Mouse (Mus musculus): ENCODE measurements around the gene Id1.

Gene Id1

DNA sequence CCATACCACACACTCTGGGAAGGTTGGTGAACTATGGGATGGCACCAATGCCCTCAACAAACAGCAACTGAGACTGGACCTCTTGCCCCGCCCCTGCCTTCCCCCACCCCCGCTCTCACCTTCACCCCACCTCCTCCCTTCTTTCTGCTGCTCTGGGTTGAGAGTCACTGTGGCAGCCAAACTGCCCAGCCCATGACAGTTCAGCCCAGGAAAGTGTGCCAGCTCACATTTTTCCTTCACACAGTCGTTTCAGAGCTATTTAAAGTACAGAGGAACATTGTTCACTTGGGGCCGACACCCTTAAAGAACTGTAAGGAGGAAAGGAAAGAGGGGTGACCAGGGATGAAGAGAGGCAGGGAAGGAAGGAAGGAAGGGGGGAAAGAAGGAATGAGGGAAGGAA is 22.3 kb downstream of the Id1 start:
- TF ChIP-seq GATA4 (IDR thresholded peaks at IDR 0.05; ENCODE audit: insufficient replicate concordance, low read length): no peak

DNA sequence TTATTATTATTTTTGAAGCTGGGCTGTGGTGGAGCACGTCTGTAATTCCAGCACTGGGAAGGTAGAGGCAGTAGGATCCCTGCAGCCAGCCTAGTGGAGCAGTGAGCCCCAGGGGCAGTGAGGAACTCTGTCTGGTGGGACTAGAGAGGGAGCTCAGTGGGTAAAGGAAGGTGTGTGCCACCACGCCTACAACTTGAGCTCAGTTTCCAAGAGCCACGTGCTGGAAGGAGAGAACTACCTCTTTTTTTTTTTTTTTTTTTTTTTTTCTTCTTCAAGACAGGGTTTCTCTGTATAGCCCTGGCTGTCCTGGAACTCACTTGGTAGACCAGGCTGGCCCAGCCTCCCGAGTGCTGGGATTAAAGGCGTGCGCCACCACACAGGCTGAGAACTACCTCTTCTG is 27.3 kb downstream of the Id1 start:
- no peak for TF ChIP-seq GATA4 (IDR thresholded peaks at IDR 0.05; ENCODE audit: insufficient replicate concordance, low read length)

- TF ChIP-seq GATA4 (IDR thresholded peaks at IDR 0.05; ENCODE audit: insufficient replicate concordance, low read length): no peak
These were observed 28.4 kb downstream of the Id1 start for GRCm38 (mm10) chr2:152764172-152765044.

DNA sequence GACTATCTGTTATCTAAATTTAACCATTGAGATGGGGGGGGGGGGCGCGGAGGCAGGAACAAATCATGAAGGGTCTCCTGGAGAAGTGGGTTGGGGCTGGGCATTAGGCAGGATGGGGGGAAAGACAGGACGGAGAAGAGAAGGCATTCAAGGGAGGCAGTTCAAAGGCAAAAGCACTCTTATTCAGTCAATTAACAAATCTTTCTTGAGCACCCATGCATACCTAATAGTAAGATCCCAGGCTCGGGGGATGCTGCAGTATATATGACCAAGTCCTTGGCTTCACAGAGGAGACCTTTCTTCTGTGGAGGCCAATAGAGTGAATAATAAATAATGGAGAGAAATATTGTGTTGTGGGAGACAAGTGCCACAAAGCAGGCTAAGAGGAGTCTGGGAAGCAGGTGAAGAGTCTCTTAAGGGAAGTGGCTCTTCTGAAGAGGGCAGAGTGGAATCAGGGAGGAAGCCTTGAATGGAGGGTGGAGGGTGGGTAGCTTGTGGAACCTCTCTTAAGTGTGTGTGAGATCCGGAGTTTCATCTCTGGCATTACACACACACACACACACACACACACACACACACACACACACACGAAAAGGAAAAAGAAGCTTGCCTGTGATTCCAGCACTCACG is 29.1 kb downstream of the Id1 start:
- no peak for TF ChIP-seq GATA4 (IDR thresholded peaks at IDR 0.05; ENCODE audit: insufficient replicate concordance, low read length)

GRCm38 (mm10) chr2:152766387-152767123 is 30.5 kb downstream of the Id1 start:
- TF ChIP-seq GATA4 (IDR thresholded peaks at IDR 0.05; ENCODE audit: insufficient replicate concordance, low read length): peak; percentile 54; the same call in 1 of the 2 replicates

- TF ChIP-seq GATA4 (IDR thresholded peaks at IDR 0.05; ENCODE audit: insufficient replicate concordance, low read length): no peak
These were observed 31.7 kb downstream of the Id1 start for GRCm38 (mm10) chr2:152767618-152768271.

GRCm38 (mm10) chr2:152769677-152770076 is 33.6 kb downstream of the Id1 start:
- no peak for TF ChIP-seq GATA4 (IDR thresholded peaks at IDR 0.05; ENCODE audit: insufficient replicate concordance, low read length)

GRCm38 (mm10) chr2:152771571-152771970 is 35.5 kb downstream of the Id1 start:
- TF ChIP-seq GATA4 (IDR thresholded peaks at IDR 0.05; ENCODE audit: insufficient replicate concordance, low read length): no peak

GRCm38 (mm10) chr2:152772231-152772630 is 36.2 kb downstream of the Id1 start:
- no peak for TF ChIP-seq GATA4 (IDR thresholded peaks at IDR 0.05; ENCODE audit: insufficient replicate concordance, low read length)

- no peak for TF ChIP-seq GATA4 (IDR thresholded peaks at IDR 0.05; ENCODE audit: insufficient replicate concordance, low read length)
These were observed 39.3 kb downstream of the Id1 start for GRCm38 (mm10) chr2:152775357-152775756.

DNA sequence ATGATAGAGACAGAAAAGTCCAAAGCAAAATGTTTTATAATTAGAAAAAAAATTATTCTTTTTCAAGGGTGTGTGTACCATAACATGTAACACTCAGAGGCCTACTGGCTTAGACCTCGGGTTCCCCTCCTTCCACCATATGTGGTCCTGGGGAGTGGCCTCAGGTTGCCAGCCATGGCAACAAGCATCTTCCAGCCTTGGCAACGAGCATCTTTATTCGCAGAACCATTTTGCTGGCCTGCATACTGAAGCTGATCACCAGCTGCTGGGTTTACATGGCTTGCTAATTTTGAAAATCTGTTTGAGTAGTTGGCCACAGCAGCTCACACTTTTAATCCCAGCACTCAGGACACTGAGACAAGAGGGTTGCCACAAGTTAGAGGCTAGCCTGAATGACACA is 40.0 kb downstream of the Id1 start:
- no peak for TF ChIP-seq GATA4 (IDR thresholded peaks at IDR 0.05; ENCODE audit: insufficient replicate concordance, low read length)

GRCm38 (mm10) chr2:152776435-152776834 is 40.4 kb downstream of the Id1 start:
- no peak for TF ChIP-seq GATA4 (IDR thresholded peaks at IDR 0.05; ENCODE audit: insufficient replicate concordance, low read length)

- TF ChIP-seq GATA4 (IDR thresholded peaks at IDR 0.05; ENCODE audit: insufficient replicate concordance, low read length): no peak
These were observed 41.0 kb downstream of the Id1 start for GRCm38 (mm10) chr2:152777081-152777480.

- no peak for TF ChIP-seq GATA4 (IDR thresholded peaks at IDR 0.05; ENCODE audit: insufficient replicate concordance, low read length)
These were observed 44.4 kb downstream of the Id1 start for GRCm38 (mm10) chr2:152780466-152780865.

- TF ChIP-seq GATA4 (IDR thresholded peaks at IDR 0.05; ENCODE audit: insufficient replicate concordance, low read length): no peak
These were observed 45.1 kb downstream of the Id1 start for GRCm38 (mm10) chr2:152781031-152781711.

All from liver, adult (tissue).